Mouse (Mus musculus) gastrocnemius, postnatal 25 days (tissue): Measurements from ENCODE around the gene Snrpd3. TPM values are rescaled to one million over a fixed set of nuclear protein-coding genes. Genes with fewer than 3 reads are reported as not detected.
A peak's percentile ranks its signal among the peaks of the same experiment; 100 is the strongest.

Experiments used
- DNase-seq: peaks from one replicate; pipeline ENCODE4 v3.0.0; 2022
- total RNA-seq, 2 experiments: library from RNA; stranded (reverse); gene quantifications; 1 replicate in 1 of 2; 2 replicates in 1 of 2; pipeline ENCODE4 v1.2.3; 2021

Snrpd3 gene
- total RNA-seq, 2 experiments from 2014 or later: 67.4 to 70.3 TPM

GRCm38 (mm10) chr10:75568029-75568428 is 50.7 kb downstream of the Snrpd3 start:
- no peak for DNase-seq

DNA sequence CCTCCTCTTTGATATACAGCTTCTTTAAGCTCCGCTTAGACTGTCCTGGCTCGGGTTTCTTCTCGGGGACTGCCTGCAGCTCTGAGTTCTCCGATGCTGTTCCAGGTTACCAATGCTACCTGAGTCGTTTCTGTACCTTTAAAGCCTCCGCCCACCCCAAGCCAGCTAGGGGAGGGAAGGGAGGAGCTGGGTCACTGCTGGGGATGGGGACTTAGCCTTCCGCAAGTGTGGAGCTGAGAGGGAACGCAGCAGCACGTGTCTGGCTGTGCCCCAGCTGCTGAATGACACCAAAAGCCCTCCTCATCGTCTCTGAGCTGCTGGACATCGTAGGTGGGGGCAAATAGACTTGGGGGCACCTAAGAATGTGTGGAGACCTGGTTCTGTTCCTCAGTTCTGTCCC is 51.1 kb downstream of the Snrpd3 start:
- no peak for DNase-seq

- DNase-seq: no peak
These were observed 51.5 kb downstream of the Snrpd3 start for GRCm38 (mm10) chr10:75568851-75569250.

DNA sequence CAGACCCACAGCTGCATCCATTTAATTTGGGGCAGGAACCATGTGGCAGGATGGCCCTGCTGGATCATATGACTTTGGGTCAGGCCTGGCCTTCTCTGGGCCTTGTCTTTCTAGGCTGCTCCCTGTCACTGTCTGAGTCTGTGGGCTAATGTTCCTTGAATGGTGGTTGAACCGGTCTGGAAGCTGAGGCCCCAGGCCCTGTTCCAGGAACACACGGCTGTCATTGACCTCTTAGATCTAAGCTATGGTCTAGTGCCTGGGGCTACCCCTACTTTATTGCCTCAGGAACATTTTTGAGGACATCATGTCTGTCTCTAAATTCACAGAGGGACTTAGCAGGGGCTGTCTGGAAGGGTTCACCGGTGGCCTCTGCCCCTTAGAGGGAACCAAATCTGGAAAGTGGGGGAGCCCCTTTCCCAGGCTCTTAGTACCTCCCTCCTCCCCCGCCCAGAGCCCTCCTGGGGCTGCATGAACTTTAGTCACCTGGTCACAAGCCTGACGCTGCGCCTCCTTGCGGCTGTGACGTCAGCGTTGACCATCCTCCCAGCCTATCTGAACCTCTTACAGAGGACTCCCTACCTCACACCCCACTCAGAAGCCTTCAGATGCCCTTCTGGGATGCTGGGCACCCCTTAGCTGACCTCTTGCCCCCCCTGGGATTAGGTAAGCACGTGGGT is 53.8 kb downstream of the Snrpd3 start:
- DNase-seq: no peak

DNA sequence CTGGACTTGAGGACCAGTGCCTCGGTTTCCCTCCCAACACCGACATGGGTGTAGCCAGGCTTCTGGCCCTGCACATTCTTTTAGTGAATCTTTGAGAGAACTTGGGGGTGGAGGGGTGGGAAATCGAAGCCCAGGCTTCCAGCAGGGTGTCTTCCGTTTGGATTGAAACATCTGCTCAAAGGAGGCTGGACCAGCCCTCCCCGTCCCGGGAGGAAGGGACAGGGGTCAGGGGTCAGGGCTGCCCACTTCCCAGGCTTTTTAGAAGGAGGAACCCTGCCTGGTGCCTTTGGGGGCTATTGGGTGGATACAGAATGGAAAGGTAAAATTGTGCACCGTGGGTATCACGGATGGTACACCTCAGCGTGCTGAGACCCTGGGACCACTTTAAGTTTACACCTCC is 54.6 kb downstream of the Snrpd3 start:
- DNase-seq: no peak

DNA sequence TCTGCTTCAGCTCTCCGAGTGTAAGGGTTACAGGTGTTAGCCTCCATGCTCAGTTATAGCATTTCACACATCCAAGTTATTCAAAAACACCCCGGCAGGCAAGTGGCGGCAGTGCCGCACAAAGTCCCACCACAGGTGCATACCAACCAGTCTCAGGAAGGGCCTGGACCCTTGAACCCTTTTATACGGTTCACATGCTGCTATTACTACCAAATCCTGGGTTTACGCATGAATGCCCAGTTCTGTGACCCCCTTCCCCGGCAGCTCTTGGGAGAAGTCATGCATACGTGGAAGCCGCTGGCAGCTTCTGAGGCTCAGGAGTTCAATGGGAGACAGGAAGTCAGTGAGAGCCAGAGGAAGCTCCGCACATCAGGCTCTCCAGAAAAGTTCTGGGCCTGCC is 55.8 kb downstream of the Snrpd3 start:
- no peak for DNase-seq

DNA sequence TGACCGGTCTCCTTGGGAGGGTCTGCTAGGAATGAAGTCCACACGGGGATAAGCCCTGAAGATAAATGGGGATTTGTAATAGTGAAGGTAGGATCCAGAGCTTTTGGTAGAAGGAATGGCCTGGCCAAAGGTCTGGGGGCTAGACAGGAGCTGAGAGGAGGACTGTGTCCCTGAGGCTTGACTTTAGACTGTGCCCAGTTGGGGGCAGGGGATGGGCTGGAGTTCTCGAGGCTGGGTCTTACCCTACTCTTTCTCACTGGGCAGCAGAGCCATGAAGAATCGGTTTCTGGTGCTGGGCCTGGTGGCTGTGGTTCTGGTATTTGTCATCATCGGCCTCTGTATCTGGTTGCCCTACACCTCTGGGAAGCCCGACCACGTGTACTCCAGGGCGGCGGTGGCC is 56.6 kb downstream of the Snrpd3 start:
- DNase-seq: no peak

GRCm38 (mm10) chr10:75579129-75579528 is 61.8 kb downstream of the Snrpd3 start:
- DNase-seq: no peak

DNA sequence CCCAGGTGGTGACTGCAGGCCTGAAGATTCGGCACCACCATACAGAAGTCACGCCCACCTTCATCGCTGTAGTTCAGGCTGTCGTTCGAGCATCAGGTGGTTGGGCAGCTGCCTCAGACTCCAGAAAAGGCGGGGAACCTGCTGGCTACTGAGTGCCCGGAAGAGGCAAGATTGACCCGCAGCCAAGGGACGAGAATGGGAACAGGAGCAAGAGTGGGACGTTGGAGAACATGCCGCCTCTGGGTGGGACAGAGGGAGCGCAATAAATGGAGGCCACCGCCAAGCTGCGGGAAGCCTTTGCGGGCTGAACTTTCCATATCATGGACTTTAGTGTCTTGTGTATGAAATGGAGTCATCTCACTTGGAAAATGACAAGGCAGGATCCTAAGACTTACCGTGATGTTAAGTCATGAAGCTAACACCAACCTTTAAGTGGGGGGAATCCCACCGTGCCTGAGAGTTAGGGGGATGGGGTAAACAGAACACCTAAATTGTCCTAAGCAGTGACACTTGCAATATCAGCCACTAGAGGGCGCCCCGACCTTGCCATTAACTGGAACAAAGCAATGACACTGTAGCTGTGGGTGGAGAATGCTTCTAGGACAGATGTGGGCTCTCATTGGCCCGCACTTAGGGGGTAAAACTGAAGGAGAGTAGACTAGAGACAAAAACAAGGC is 68.7 kb downstream of the Snrpd3 start:
- DNase-seq: peak; percentile 70

DNA sequence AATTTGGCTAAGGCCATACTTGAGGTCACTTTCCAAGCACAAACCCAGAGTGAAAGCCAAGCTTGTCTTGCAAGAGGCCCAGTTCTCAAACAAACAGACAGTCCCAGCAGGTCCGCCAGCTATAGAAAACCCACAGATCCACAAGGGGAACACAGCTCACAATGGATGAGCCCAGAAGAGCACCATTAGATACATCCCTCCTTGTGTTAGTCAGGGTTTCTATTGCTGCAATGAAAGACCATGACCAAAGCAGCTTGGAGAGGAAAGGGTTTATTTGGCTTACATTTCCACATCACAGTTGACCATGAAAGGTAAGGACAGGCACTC is 69.2 kb downstream of the Snrpd3 start:
- no peak for DNase-seq

Other genes starting within 250 kb of the Snrpd3 start
- 1 to 10 TPM; 1.0 to 1.4 TPM for gene Adora2a, start 200.7 kb upstream of the Snrpd3 start, total RNA-seq
- not detected for gene Upb1, start 116.4 kb upstream of the Snrpd3 start, total RNA-seq
- 10 to 100 TPM; 50.4 to 52.1 TPM for gene Gucd1, start 421 bp downstream of the Snrpd3 start, total RNA-seq
- under 1 TPM; 0.26 to 0.38 TPM for gene Lrrc75b, start 42.8 kb downstream of the Snrpd3 start, total RNA-seq
- gene Ggt1, start 44.1 kb downstream of the Snrpd3 start, total RNA-seq: under 1 TPM in 1 of 2 experiments, not detected in 1; 0.64 TPM
- gene Ggt5, start 71.8 kb downstream of the Snrpd3 start, total RNA-seq: 1 to 10 TPM; 4.9 to 5.3 TPM
- gene Susd2, start 126.5 kb downstream of the Snrpd3 start, total RNA-seq: 1 to 10 TPM; 1.3 to 1.8 TPM
- gene Cabin1, start 246.8 kb downstream of the Snrpd3 start, total RNA-seq: 1 to 10 TPM; 8.3 to 8.8 TPM